Mouse (Mus musculus) ES-E14 (cell line): ENCODE data around the gene Arhgap45.

Source experiments
- MAFK ChIP-seq: IDR thresholded peaks from 2 replicates; pipeline ENCODE4 v1.6.1; 2014; ENCODE audit warnings: mild to moderate bottlenecking, low read depth, low read length, inconsistent platforms; ENCODE audit not compliant: insufficient read depth
- ZC3H11A ChIP-seq: IDR thresholded peaks from 2 replicates; pipeline ENCODE4 v1.6.1; 2012; ENCODE audit warnings: low read depth, mild to moderate bottlenecking, inconsistent platforms, low read length, borderline replicate concordance
- ZNF384 ChIP-seq: IDR thresholded peaks from 2 replicates; pipeline ENCODE4 v1.6.1; 2012; ENCODE audit warnings: low read depth, low read length, inconsistent platforms

GRCm38 (mm10) chr10:80063104-80063503 lies 46.7 kb downstream of the Arhgap45 start:
- TF ChIP-seq MAFK (no peak), ZC3H11A (no peak), ZNF384 (no peak)
